Mouse (Mus musculus) ES-E14 (cell line): ENCODE data around the gene Mrpl57.

Experiments
- CHD2 ChIP-seq: IDR thresholded peaks from 2 replicates; pipeline ENCODE4 v1.6.1; 2014; ENCODE audit warnings: mild to moderate bottlenecking, low read depth, low read length, inconsistent platforms
- ZC3H11A ChIP-seq: IDR thresholded peaks from 2 replicates; pipeline ENCODE4 v1.6.1; 2012; ENCODE audit warnings: low read depth, mild to moderate bottlenecking, inconsistent platforms, low read length, borderline replicate concordance

DNA sequence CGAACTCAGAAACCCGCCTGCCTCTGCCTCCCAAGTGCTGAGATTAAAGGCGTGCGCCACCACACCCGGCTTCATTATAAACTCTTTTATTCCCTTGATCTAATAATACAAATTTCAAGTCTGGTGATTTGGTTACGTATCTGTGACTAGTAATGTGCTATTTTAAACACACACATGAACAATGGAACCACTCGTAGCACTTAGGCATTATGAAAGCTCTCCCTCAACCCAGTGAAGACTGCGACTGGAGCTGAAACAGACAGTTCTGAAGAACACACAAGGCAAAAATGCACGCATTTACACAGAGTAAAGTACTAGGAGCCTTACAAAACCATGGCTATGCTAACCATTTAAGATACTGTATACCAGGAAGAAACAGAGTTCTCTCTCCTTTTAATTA lies 51.9 kb downstream of the Mrpl57 start:
- TF ChIP-seq ZC3H11A (no peak), CHD2 (no peak)
